Comparison of ENCODE assay signal across 10 mouse cellular contexts in genomic region chr2:30626058-30626675, GRCm38 (mm10). TPM values are rescaled to one million over a fixed set of nuclear protein-coding genes. Genes with fewer than 3 reads are reported as not detected.
DNase-seq lines count a peak whose midpoint lies in the region; ATAC-seq and TF ChIP-seq lines count a peak whose summit lies in the region.
"Had no signal": no experiment of that assay in that cellular context is flagged by ENCODE, and none has a peak within 500 bp of the region (broad histone marks: within the 10 kb centered on the region; RNA-seq: fewer than 3 reads in every experiment).

No protein-coding gene starts in this region.

- intact Hi-C loops in gastrocnemius, postnatal 14 days (cut with DNase I; ENCODE audit: low total_unique reads) = no loop called here

- no peak for TF ChIP-seq POLR2A in small intestine, adult 2 months (IDR thresholded peaks at IDR 0.05; ENCODE audit: low read depth, low read length)

- no peaks in the 10 kb centered on the region for H3K9me3 ChIP-seq in forebrain, postnatal 0 days (ENCODE audit: low read length)
- no peaks in the 10 kb centered on the region for H3K9me3 ChIP-seq in forebrain, embryonic 11.5 days (ENCODE audit: control insufficient read depth, low read length)
- H3K9me3 ChIP-seq in lung, embryonic 14.5 days (ENCODE audit: low read depth, low read length) = no peaks in the 10 kb centered on the region
- H3K9me3 ChIP-seq in embryonic facial prominence, embryonic 10.5 days = no peaks in the 10 kb centered on the region

- no peak overlapping the region for H3K4me2 ChIP-seq in forebrain, postnatal 0 days (ENCODE audit: low read depth)
- no peak overlapping the region for H3K4me2 ChIP-seq in forebrain, embryonic 11.5 days (ENCODE audit: low read depth, low read length, severe bottlenecking)
- H3K4me2 ChIP-seq in lung, embryonic 14.5 days = no peak overlapping the region

- H3K27ac ChIP-seq in forebrain, postnatal 0 days (ENCODE audit: low read depth, low read length) = no peak overlapping the region
- no peak overlapping the region for H3K27ac ChIP-seq in forebrain, embryonic 11.5 days (ENCODE audit: low read depth, low read length)
- H3K27ac ChIP-seq in lung, embryonic 14.5 days (ENCODE audit: low read depth) = no peak overlapping the region
- peak overlapping the region; percentile 68 for H3K27ac ChIP-seq in embryonic facial prominence, embryonic 10.5 days (replicated peaks)
- H3K27ac ChIP-seq in small intestine, adult 2 months (ENCODE audit: insufficient read depth, low read depth, low read length) = peak overlapping the region; percentile 64

- no peaks in the 10 kb centered on the region for H3K27me3 ChIP-seq in forebrain, postnatal 0 days (ENCODE audit: insufficient read depth, low read length)
- H3K27me3 ChIP-seq in forebrain, embryonic 11.5 days (ENCODE audit: control insufficient read depth, insufficient read depth, low read length) = no peaks in the 10 kb centered on the region
- H3K27me3 ChIP-seq in lung, embryonic 14.5 days (ENCODE audit: insufficient read depth, low read length) = no peaks in the 10 kb centered on the region
- no peaks in the 10 kb centered on the region for H3K27me3 ChIP-seq in embryonic facial prominence, embryonic 10.5 days (replicated peaks; ENCODE audit: low read depth, poor library complexity, severe bottlenecking)
- H3K27me3 ChIP-seq in small intestine, adult 2 months (ENCODE audit: control insufficient read depth, insufficient read depth, low read length) = no peaks in the 10 kb centered on the region

- H3K36me3 ChIP-seq in forebrain, postnatal 0 days (ENCODE audit: insufficient read depth) = no peaks in the 10 kb centered on the region
- H3K36me3 ChIP-seq in forebrain, embryonic 11.5 days (ENCODE audit: control insufficient read depth, insufficient read depth, low read length) = no peaks in the 10 kb centered on the region
- H3K36me3 ChIP-seq in lung, embryonic 14.5 days (ENCODE audit: insufficient read depth) = no peaks in the 10 kb centered on the region
- no peaks in the 10 kb centered on the region for H3K36me3 ChIP-seq in embryonic facial prominence, embryonic 10.5 days (replicated peaks)
- H3K36me3 ChIP-seq in small intestine, adult 2 months (ENCODE audit: control insufficient read depth, insufficient read depth, low read length) = no peaks in the 10 kb centered on the region

- no peak overlapping the region for H3K9ac ChIP-seq in forebrain, postnatal 0 days
- H3K9ac ChIP-seq in forebrain, embryonic 11.5 days (ENCODE audit: low read length) = no peak overlapping the region
- no peak overlapping the region for H3K9ac ChIP-seq in lung, embryonic 14.5 days

- ATAC-seq in forebrain, postnatal 0 days = peak; percentile 55
- no peak for ATAC-seq in forebrain, embryonic 11.5 days (replicated peaks; ENCODE audit: low FRiP score)
- no peak for ATAC-seq in lung, embryonic 14.5 days (ENCODE audit: insufficient read depth)

- H3K4me3 ChIP-seq in forebrain, postnatal 0 days (ENCODE audit: low read depth, low read length) = no peak overlapping the region
- no peak overlapping the region for H3K4me3 ChIP-seq in forebrain, embryonic 11.5 days (ENCODE audit: low read depth, low read length)
- H3K4me3 ChIP-seq in lung, embryonic 14.5 days (ENCODE audit: low read depth, low read length) = no peak overlapping the region
- H3K4me3 ChIP-seq in embryonic facial prominence, embryonic 10.5 days = no peak overlapping the region
- H3K4me3 ChIP-seq in small intestine, adult 2 months (ENCODE audit: low read depth, low read length) = no peak overlapping the region

- peak; percentile 47 for DNase-seq in forebrain, postnatal 0 days
- no peak for DNase-seq in forebrain, embryonic 11.5 days (ENCODE audit: low spot score)
- DNase-seq in lung, embryonic 14.5 days = peak; percentile 54
- DNase-seq in lung, adult 18-20 months = no peak
- no peak for DNase-seq in embryonic facial prominence, embryonic 10.5 days (ENCODE audit: low spot score)
- no peak for DNase-seq in urinary bladder, postnatal 36 days (ENCODE audit: low spot score in 2 of 2)
- DNase-seq in gastrocnemius, postnatal 14 days = no peak
- DNase-seq: cerebellum, adult 9-10 months had no signal

- no peak for TF ChIP-seq CTCF in forebrain, postnatal 0 days (IDR thresholded peaks at IDR 0.05; ENCODE audit: low read depth)
- TF ChIP-seq CTCF in lung, embryonic 14.5 days (IDR thresholded peaks at IDR 0.05; ENCODE audit: low read depth) = no peak
- TF ChIP-seq CTCF in small intestine, adult 2 months (IDR thresholded peaks at IDR 0.05; ENCODE audit: extremely low read depth, insufficient read length, insufficient replicate concordance, low read depth, low read length) = no peak

- 73% methylated on average over 17 of the region's 17 CpGs for WGBS in forebrain, postnatal 0 days
- 83% methylated on average over 17 of the region's 17 CpGs for WGBS in forebrain, embryonic 11.5 days
- 54% methylated on average over 17 of the region's 17 CpGs for WGBS in lung, embryonic 14.5 days
- 79% methylated on average over 17 of the region's 17 CpGs for WGBS in embryonic facial prominence, embryonic 10.5 days
- WGBS in small intestine, adult 2 months = 82% methylated on average over 17 of the region's 17 CpGs

- H3K4me1 ChIP-seq in forebrain, postnatal 0 days (ENCODE audit: insufficient read depth) = peaks cover 15% of the 10 kb centered on the region; the same call in 1 of the 2 replicates
- H3K4me1 ChIP-seq in forebrain, embryonic 11.5 days (replicated peaks; ENCODE audit: control insufficient read depth, insufficient read depth, low read length) = peaks cover 4% of the 10 kb centered on the region; the same call in 1 of the 2 replicates
- no peaks in the 10 kb centered on the region for H3K4me1 ChIP-seq in lung, embryonic 14.5 days (ENCODE audit: insufficient read depth)
- peaks cover 33% of the 10 kb centered on the region for H3K4me1 ChIP-seq in embryonic facial prominence, embryonic 10.5 days
- H3K4me1 ChIP-seq in small intestine, adult 2 months (ENCODE audit: control insufficient read depth, insufficient read depth, insufficient read length, low read length) = peaks cover 2% of the 10 kb centered on the region

RNA-seq across cellular contexts. Expression of gene Cstad, which starts 31.3 kb away (rescaled TPM):
- total RNA-seq in forebrain, postnatal 0 days (2014; rRNA removed) = 3.8 and 4.1 TPM in 2 replicates
- polyA plus RNA-seq in forebrain, postnatal 0 days (2015; fragmentation: Nextera tagmentation; extraction: Ambion mirVana) = 0.65 and 1.2 TPM in 2 replicates
- polyA plus RNA-seq in forebrain, embryonic 11.5 days (2014; fragmentation: Nextera tagmentation; extraction: Ambion mirVana) = 0.57 and 0.71 TPM in 2 replicates
- polyA plus RNA-seq in lung, embryonic 14.5 days (2014; fragmentation: Nextera tagmentation; extraction: Ambion mirVana) = 0.95 and 1.5 TPM in 2 replicates
- 0.44 and 0.86 TPM in 2 replicates for polyA plus RNA-seq in embryonic facial prominence, embryonic 10.5 days (2016; fragmentation: Nextera tagmentation; extraction: Ambion mirVana)
- polyA plus RNA-seq in small intestine, adult 2 months (2012; rRNA removed) = not detected in 2 replicates
- total RNA-seq in gastrocnemius, postnatal 14 days (2021) = 1 to 10 TPM; 5.0 to 5.9 TPM
- total RNA-seq: megakaryocyte progenitor cell, adult 5-6 weeks had no signal

Comparison
In these comparisons a context has a peak if more than half of its experiments do, and no peak if none do; other contexts are left out.
1. DNase-seq: peak in forebrain, postnatal 0 days (single experiment) and lung, embryonic 14.5 days (single experiment); none in forebrain, embryonic 11.5 days (single experiment), lung, adult 18-20 months (0 of 2), embryonic facial prominence, embryonic 10.5 days (single experiment), urinary bladder, postnatal 36 days (0 of 2) and gastrocnemius, postnatal 14 days (single experiment).
2. H3K27ac ChIP-seq: peak in embryonic facial prominence, embryonic 10.5 days (single experiment) and small intestine, adult 2 months (single experiment); none in forebrain, postnatal 0 days (single experiment), forebrain, embryonic 11.5 days (single experiment) and lung, embryonic 14.5 days (single experiment).